Mouse (Mus musculus) gastrocnemius, adult 18-20 months (tissue): Measurements from ENCODE around the gene Gm14496. TPM values are rescaled to one million over a fixed set of nuclear protein-coding genes. Genes with fewer than 3 reads are reported as not detected.
"Not testable (repeated sequence)": the region's sequence is repeated elsewhere in the genome, so short reads cannot be mapped to it uniquely, and the experiment has no call there.

Source experiments
- DNase-seq: peaks from one replicate; pipeline ENCODE4 v3.0.0; 2021; ENCODE audit warnings: low spot score
- long read RNA-seq, 2 experiments: library from polyadenylated mRNA; stranded (forward); transcript quantifications; one replicate each; pipeline ENCODE4 v2.0.0; 2021
- total RNA-seq, 2 experiments: library from RNA; stranded (reverse); gene quantifications; 2 replicates each; pipeline ENCODE4 v1.2.3; 2021

The Gm14496 gene
- not detected for total RNA-seq
- long read RNA-seq, experiment 1: 0 reads
- long read RNA-seq, experiment 2: 0 reads

GRCm38 (mm10) chr2:181990829-181991228 lies at the start of gene Gm14496:
Gm14496 (plus strand) TSS chr2:181991129.
- DNase-seq: no peak

GRCm38 (mm10) chr2:181952747-181953680 lies 37.9 kb upstream of the Gm14496 start:
- DNase-seq: not testable (repeated sequence)

- no peak for DNase-seq
Observed at GRCm38 (mm10) chr2:181968395-181968794, 22.5 kb upstream of the Gm14496 start.

- no peak for DNase-seq
Observed at GRCm38 (mm10) chr2:181969187-181969586, 21.7 kb upstream of the Gm14496 start.

- DNase-seq: not testable (repeated sequence)
Observed at GRCm38 (mm10) chr2:181981969-181982368, 9.0 kb upstream of the Gm14496 start.

Other genes starting within 250 kb of the Gm14496 start
- not detected for gene Myt1, start 227.8 kb upstream of the Gm14496 start, total RNA-seq
- gene Pcmtd2, start 153.3 kb upstream of the Gm14496 start, total RNA-seq: 10 to 100 TPM; 41.5 to 45.8 TPM
- gene Polr3k, start 126.8 kb upstream of the Gm14496 start, total RNA-seq: 10 to 100 TPM in 1 of 2 experiments, 1 to 10 TPM in 1; 8.5 to 10.8 TPM